Mouse (Mus musculus): ENCODE measurements around the gene S100b. TPM values are rescaled to one million over a fixed set of nuclear protein-coding genes. Genes with fewer than 3 reads are reported as not detected.

The S100b gene
- polyA plus RNA-seq, 1 experiment from 2014 or later: not detected

- DNase-seq (peak; percentile 63), ATAC-seq (ENCODE audit: insufficient read depth) (0 out of 2 replicates have a peak, but pooled peaks have one; percentile 36)
- Histone ChIP-seq H3K4me1 (ENCODE audit: insufficient read depth) (no peaks in the 10 kb centered on the region; the same call in 1 of the 2 replicates), H3K9ac (no peak overlapping the region), H3K36me3 (ENCODE audit: insufficient read depth) (peaks cover 8% of the 10 kb centered on the region; the same call in 1 of the 2 replicates), H3K9me3 (ENCODE audit: low read depth, low read length) (no peaks in the 10 kb centered on the region), H3K4me2 (no peak overlapping the region), H3K27me3 (ENCODE audit: insufficient read depth, low read length) (no peaks in the 10 kb centered on the region), H3K4me3 (ENCODE audit: low read depth, low read length) (no peak overlapping the region), H3K27ac (ENCODE audit: low read depth) (peak overlapping the region; percentile 18; the same call in 1 of the 2 replicates)
- TF ChIP-seq CTCF (IDR thresholded peaks at IDR 0.05; ENCODE audit: low read depth): no peak
- 40% methylated on average over 18 of the region's 18 CpGs for WGBS
Observed at GRCm38 (mm10) chr10:76259566-76260232, 6.0 kb downstream of the S100b start.

GRCm38 (mm10) chr10:76260358-76261059 lies 6.9 kb downstream of the S100b start:
- no peak overlapping the region for H3K4me3 ChIP-seq (ENCODE audit: low read depth, low read length)
- WGBS: 36% methylated on average over 11 of the region's 11 CpGs
- H3K36me3 ChIP-seq (ENCODE audit: insufficient read depth): peaks cover 9% of the 10 kb centered on the region; the same call in 1 of the 2 replicates
- no peak overlapping the region for H3K27ac ChIP-seq (ENCODE audit: low read depth)
- H3K27me3 ChIP-seq (ENCODE audit: insufficient read depth, low read length): no peaks in the 10 kb centered on the region
- peak; percentile 71 for DNase-seq
- no peak overlapping the region for H3K4me2 ChIP-seq
- no peaks in the 10 kb centered on the region; the same call in 1 of the 2 replicates for H3K4me1 ChIP-seq (ENCODE audit: insufficient read depth)
- H3K9ac ChIP-seq: no peak overlapping the region
- ATAC-seq (ENCODE audit: insufficient read depth): no peak
- H3K9me3 ChIP-seq (ENCODE audit: low read depth, low read length): no peaks in the 10 kb centered on the region
- TF ChIP-seq CTCF (IDR thresholded peaks at IDR 0.05; ENCODE audit: low read depth): peak; percentile 41

GRCm38 (mm10) chr10:76261447-76261846 lies 7.8 kb downstream of the S100b start:
- Histone ChIP-seq H3K9ac (no peak overlapping the region), H3K27ac (ENCODE audit: low read depth) (no peak overlapping the region), H3K9me3 (ENCODE audit: low read depth, low read length) (no peaks in the 10 kb centered on the region), H3K36me3 (ENCODE audit: insufficient read depth) (peaks cover 16% of the 10 kb centered on the region), H3K4me2 (no peak overlapping the region), H3K27me3 (ENCODE audit: insufficient read depth, low read length) (no peaks in the 10 kb centered on the region), H3K4me3 (ENCODE audit: low read depth, low read length) (no peak overlapping the region), H3K4me1 (ENCODE audit: insufficient read depth) (no peaks in the 10 kb centered on the region; the same call in 1 of the 2 replicates)
- ATAC-seq (ENCODE audit: insufficient read depth): peak; percentile 44; the same call in 1 of the 2 replicates
- WGBS: 43% methylated on average over 3 of the region's 3 CpGs
- no peak for DNase-seq
- TF ChIP-seq CTCF (IDR thresholded peaks at IDR 0.05; ENCODE audit: low read depth): no peak

DNA sequence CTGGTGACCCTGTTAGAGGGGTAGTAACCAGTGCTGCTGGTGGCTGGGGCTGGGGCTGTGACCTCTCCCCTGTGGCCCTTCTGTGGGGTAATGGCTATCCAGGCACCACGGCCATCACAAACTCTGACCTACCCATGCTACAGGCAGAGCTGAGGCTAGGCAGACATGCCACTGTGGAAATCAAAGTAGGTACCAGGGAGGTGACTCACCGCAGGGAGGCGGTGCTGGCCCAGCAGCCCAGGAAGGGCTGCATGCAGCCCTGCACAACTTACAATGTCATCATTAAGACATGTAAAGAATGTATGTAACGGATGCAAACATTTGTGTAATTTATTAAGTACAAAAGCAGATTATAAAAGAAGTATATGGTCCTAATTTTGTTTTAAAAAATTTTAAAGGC lies 8.8 kb downstream of the S100b start:
- WGBS: 66% methylated on average over 4 of the region's 4 CpGs
- Histone ChIP-seq H3K27ac (ENCODE audit: low read depth) (no peak overlapping the region), H3K4me3 (ENCODE audit: low read depth, low read length) (no peak overlapping the region), H3K27me3 (ENCODE audit: insufficient read depth, low read length) (no peaks in the 10 kb centered on the region), H3K9ac (no peak overlapping the region), H3K36me3 (ENCODE audit: insufficient read depth) (peaks cover 22% of the 10 kb centered on the region), H3K4me1 (ENCODE audit: insufficient read depth) (no peaks in the 10 kb centered on the region; the same call in 1 of the 2 replicates), H3K9me3 (ENCODE audit: low read depth, low read length) (no peaks in the 10 kb centered on the region), H3K4me2 (no peak overlapping the region)
- no peak for DNase-seq
- ATAC-seq (ENCODE audit: insufficient read depth): no peak
- no peak for TF ChIP-seq CTCF (IDR thresholded peaks at IDR 0.05; ENCODE audit: low read depth)

DNA sequence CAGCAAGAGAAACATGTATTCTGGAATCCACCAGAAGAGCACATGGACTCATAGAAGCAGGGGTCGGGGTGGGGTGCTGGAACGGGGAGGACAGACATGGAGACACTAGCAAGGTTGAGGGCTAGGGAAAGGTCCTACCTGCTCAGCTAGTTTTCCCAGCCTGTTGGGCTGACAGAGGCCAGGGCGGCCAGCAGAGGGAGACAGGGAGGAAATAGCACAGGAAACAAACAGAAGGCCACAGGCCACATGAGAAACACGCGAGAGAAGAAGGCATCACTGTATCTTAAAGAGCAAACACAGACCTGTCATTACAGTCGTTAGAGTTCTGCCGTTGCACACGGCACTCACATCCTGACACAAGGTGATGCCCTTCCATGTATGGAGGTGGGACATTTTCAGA lies 17.6 kb downstream of the S100b start:
- TF ChIP-seq CTCF (IDR thresholded peaks at IDR 0.05; ENCODE audit: low read depth): peak; percentile 77
- no peak for ATAC-seq (ENCODE audit: insufficient read depth)
- Histone ChIP-seq H3K9ac (no peak overlapping the region), H3K9me3 (ENCODE audit: low read depth, low read length) (no peaks in the 10 kb centered on the region), H3K36me3 (ENCODE audit: insufficient read depth) (peaks cover 72% of the 10 kb centered on the region), H3K4me1 (ENCODE audit: insufficient read depth) (no peaks in the 10 kb centered on the region), H3K27me3 (ENCODE audit: insufficient read depth, low read length) (no peaks in the 10 kb centered on the region), H3K27ac (ENCODE audit: low read depth) (no peak overlapping the region), H3K4me3 (ENCODE audit: low read depth, low read length) (no peak overlapping the region), H3K4me2 (no peak overlapping the region)
- DNase-seq: peak; percentile 44
- WGBS: 39% methylated on average over 8 of the region's 8 CpGs

- no peak overlapping the region for H3K27ac ChIP-seq (ENCODE audit: low read depth)
- no peak overlapping the region for H3K4me3 ChIP-seq (ENCODE audit: low read depth, low read length)
- peaks cover 61% of the 10 kb centered on the region for H3K36me3 ChIP-seq (ENCODE audit: insufficient read depth)
- TF ChIP-seq CTCF (IDR thresholded peaks at IDR 0.05; ENCODE audit: low read depth): no peak
- no peaks in the 10 kb centered on the region for H3K9me3 ChIP-seq (ENCODE audit: low read depth, low read length)
- DNase-seq (no peak), ATAC-seq (ENCODE audit: insufficient read depth) (no peak)
- H3K27me3 ChIP-seq (ENCODE audit: insufficient read depth, low read length): no peaks in the 10 kb centered on the region
- H3K4me2 ChIP-seq: no peak overlapping the region
- H3K9ac ChIP-seq: no peak overlapping the region
- H3K4me1 ChIP-seq (ENCODE audit: insufficient read depth): no peaks in the 10 kb centered on the region
- 74% methylated on average over 10 of the region's 10 CpGs for WGBS
Observed at GRCm38 (mm10) chr10:76275256-76275655, 21.6 kb downstream of the S100b start.

- no peak overlapping the region for H3K9ac ChIP-seq
- no peaks in the 10 kb centered on the region for H3K4me1 ChIP-seq (ENCODE audit: insufficient read depth)
- ATAC-seq (ENCODE audit: insufficient read depth) (no peak), DNase-seq (no peak)
- no peak for TF ChIP-seq CTCF (IDR thresholded peaks at IDR 0.05; ENCODE audit: low read depth)
- no peaks in the 10 kb centered on the region for H3K9me3 ChIP-seq (ENCODE audit: low read depth, low read length)
- no peak overlapping the region for H3K4me3 ChIP-seq (ENCODE audit: low read depth, low read length)
- H3K4me2 ChIP-seq: no peak overlapping the region
- WGBS: 58% methylated on average over 5 of the region's 5 CpGs
- H3K27ac ChIP-seq (ENCODE audit: low read depth): no peak overlapping the region
- no peaks in the 10 kb centered on the region for H3K27me3 ChIP-seq (ENCODE audit: insufficient read depth, low read length)
- peaks cover 61% of the 10 kb centered on the region for H3K36me3 ChIP-seq (ENCODE audit: insufficient read depth)
Observed at GRCm38 (mm10) chr10:76278541-76279097, 25.0 kb downstream of the S100b start.

Measured in lung, embryonic 14.5 days (tissue).